Mouse (Mus musculus) limb, embryonic 10.5 days (tissue): ENCODE measurements around the gene Rnf183. TPM values are rescaled to one million over a fixed set of nuclear protein-coding genes. Genes with fewer than 3 reads are reported as not detected.

Source experiments
- DNase-seq: peaks from one replicate; pipeline ENCODE4 v3.0.0-alpha.2; 2017; ENCODE audit warnings: low spot score
- H3K27ac ChIP-seq: fragments of 300-500 bp; sonication (generic); 2 replicates; pipeline ENCODE4 v1.5.1; 2016; ENCODE audit warnings: mild to moderate bottlenecking
- H3K27me3 ChIP-seq: fragments of 300-500 bp; sonication (generic); 2 replicates; pipeline ENCODE4 v1.6.1; 2016; ENCODE audit warnings: low read depth, mild to moderate bottlenecking; ENCODE audit not compliant: poor library complexity, severe bottlenecking
- H3K36me3 ChIP-seq: fragments of 300-500 bp; sonication (generic); 2 replicates; pipeline ENCODE4 v1.6.1; 2016; ENCODE audit warnings: mild to moderate bottlenecking, moderate library complexity
- H3K4me1 ChIP-seq: fragments of 300-500 bp; sonication (generic); 2 replicates; pipeline ENCODE4 v1.6.1; 2016
- H3K4me3 ChIP-seq: fragments of 300-500 bp; sonication (generic); 2 replicates; pipeline ENCODE4 v1.5.1; 2016; ENCODE audit warnings: mild to moderate bottlenecking, moderate library complexity
- H3K9me3 ChIP-seq: fragments of 300-500 bp; sonication (generic); replicated peaks from 2 replicates; pipeline ENCODE4 v1.6.1; 2016; ENCODE audit warnings: mild to moderate bottlenecking
- WGBS: fragments of 180-500 bp; shearing (Covaris S2); methylation state at CpG from one replicate; pipeline ENCODE4 v1.1.7; 2016; 5-methylcytosine and 5-hydroxymethylcytosine counted together
- polyA plus RNA-seq: library from polyadenylated mRNA; unstranded; fragments of >200 nt; fragmentation: Nextera tagmentation; extraction: Ambion mirVana; gene quantifications from 2 replicates; pipeline ENCODE4 v1.2.1, GENCODE M21; 2016

The Rnf183 gene
- polyA plus RNA-seq, 1 experiment from 2014 or later, result not detected

GRCm38 (mm10) chr4:62393459-62393858 lies 41.6 kb downstream of the Rnf183 start:
- no peak overlapping the region for H3K4me3 ChIP-seq
- H3K27me3 ChIP-seq, result no peaks in the 10 kb centered on the region
- no peaks in the 10 kb centered on the region for H3K4me1 ChIP-seq
- peaks cover 91% of the 10 kb centered on the region for H3K36me3 ChIP-seq
- H3K27ac ChIP-seq, result no peak overlapping the region
- 78% methylated on average over 6 of the region's 6 CpGs for WGBS
- no peak for DNase-seq
- no peaks in the 10 kb centered on the region for H3K9me3 ChIP-seq

- Histone ChIP-seq H3K27ac (no peak overlapping the region), H3K9me3 (no peaks in the 10 kb centered on the region), H3K4me3 (no peak overlapping the region), H3K27me3 (no peaks in the 10 kb centered on the region), H3K36me3 (peaks cover 91% of the 10 kb centered on the region), H3K4me1 (no peaks in the 10 kb centered on the region)
- DNase-seq, result no peak
- WGBS, result 89% methylated on average over 7 of the region's 7 CpGs
Observed at GRCm38 (mm10) chr4:62391892-62392291, 43.2 kb downstream of the Rnf183 start.

- DNase-seq, result no peak
- WGBS, result 90% methylated on average over 5 of the region's 5 CpGs
- Histone ChIP-seq H3K27ac (no peak overlapping the region), H3K4me3 (no peak overlapping the region), H3K4me1 (no peaks in the 10 kb centered on the region), H3K9me3 (no peaks in the 10 kb centered on the region), H3K27me3 (no peaks in the 10 kb centered on the region), H3K36me3 (peaks cover 85% of the 10 kb centered on the region)
Observed at GRCm38 (mm10) chr4:62389592-62390512, 45.2 kb downstream of the Rnf183 start.

- H3K4me3 ChIP-seq, result no peak overlapping the region
- H3K27ac ChIP-seq, result no peak overlapping the region
- H3K9me3 ChIP-seq, result no peaks in the 10 kb centered on the region
- peaks cover 52% of the 10 kb centered on the region for H3K36me3 ChIP-seq
- H3K4me1 ChIP-seq, result no peaks in the 10 kb centered on the region
- 93% methylated on average over 7 of the region's 7 CpGs for WGBS
- DNase-seq, result no peak
- no peaks in the 10 kb centered on the region for H3K27me3 ChIP-seq
Observed at GRCm38 (mm10) chr4:62385439-62385838, 49.6 kb downstream of the Rnf183 start.

GRCm38 (mm10) chr4:62384159-62384558 lies 50.9 kb downstream of the Rnf183 start:
- no peak overlapping the region for H3K4me3 ChIP-seq
- H3K27me3 ChIP-seq, result no peaks in the 10 kb centered on the region
- no peaks in the 10 kb centered on the region for H3K4me1 ChIP-seq

GRCm38 (mm10) chr4:62383752-62384151 lies 51.3 kb downstream of the Rnf183 start:
- 84% methylated on average over 7 of the region's 7 CpGs for WGBS
- no peaks in the 10 kb centered on the region for H3K27me3 ChIP-seq
- H3K4me3 ChIP-seq, result no peak overlapping the region
- H3K36me3 ChIP-seq, result peaks cover 35% of the 10 kb centered on the region
- H3K9me3 ChIP-seq, result no peaks in the 10 kb centered on the region
- H3K4me1 ChIP-seq, result no peaks in the 10 kb centered on the region
- no peak for DNase-seq
- no peak overlapping the region for H3K27ac ChIP-seq

More at GRCm38 (mm10) chr4:62384159-62384558, 50.9 kb downstream of the Rnf183 start:
- WGBS, result 89% methylated on average over 1 of the region's 1 CpGs
- H3K27ac ChIP-seq, result no peak overlapping the region
- peaks cover 39% of the 10 kb centered on the region for H3K36me3 ChIP-seq
- DNase-seq, result no peak
- H3K9me3 ChIP-seq, result no peaks in the 10 kb centered on the region

GRCm38 (mm10) chr4:62383207-62383606 lies 51.8 kb downstream of the Rnf183 start:
- Histone ChIP-seq H3K4me1 (no peaks in the 10 kb centered on the region), H3K4me3 (no peak overlapping the region), H3K27me3 (no peaks in the 10 kb centered on the region), H3K9me3 (no peaks in the 10 kb centered on the region), H3K36me3 (peaks cover 30% of the 10 kb centered on the region), H3K27ac (no peak overlapping the region)
- DNase-seq, result no peak
- 92% methylated on average over 6 of the region's 6 CpGs for WGBS

GRCm38 (mm10) chr4:62379724-62380381 lies 55.2 kb downstream of the Rnf183 start:
- H3K9me3 ChIP-seq, result no peaks in the 10 kb centered on the region
- no peak for DNase-seq
- 87% methylated on average over 9 of the region's 9 CpGs for WGBS

More at GRCm38 (mm10) chr4:62379724-62380381, 55.2 kb downstream of the Rnf183 start:
- peaks cover 3% of the 10 kb centered on the region; the same call in 1 of the 2 replicates for H3K36me3 ChIP-seq
- no peak overlapping the region for H3K27ac ChIP-seq
- no peaks in the 10 kb centered on the region for H3K4me1 ChIP-seq
- H3K27me3 ChIP-seq, result no peaks in the 10 kb centered on the region
- H3K4me3 ChIP-seq, result no peak overlapping the region

Other genes starting within 250 kb of the Rnf183 start
- 14.9 and 19.4 TPM in 2 replicates for gene Zfp37, start 204.2 kb downstream of the Rnf183 start, polyA plus RNA-seq
- gene Slc31a2, start 172.7 kb downstream of the Rnf183 start, polyA plus RNA-seq, result 10.8 and 11.0 TPM in 2 replicates
- 16.4 and 19.6 TPM in 2 replicates for gene Fkbp15, start 74.7 kb downstream of the Rnf183 start, polyA plus RNA-seq
- gene Slc31a1, start 74.5 kb downstream of the Rnf183 start, polyA plus RNA-seq, result 42.2 and 48.7 TPM in 2 replicates
- 223 and 233 TPM in 2 replicates for gene Cdc26, start 26.6 kb downstream of the Rnf183 start, polyA plus RNA-seq
- 38.4 and 38.6 TPM in 2 replicates for gene Prpf4, start 26.5 kb downstream of the Rnf183 start, polyA plus RNA-seq
- 10.5 and 13.4 TPM in 2 replicates for gene Wdr31, start 35.6 kb upstream of the Rnf183 start, polyA plus RNA-seq
- gene Bspry, start 44.8 kb upstream of the Rnf183 start, polyA plus RNA-seq, result 1.0 and 1.3 TPM in 2 replicates
- 11.7 and 13.5 TPM in 2 replicates for gene Hdhd3, start 68.2 kb upstream of the Rnf183 start, polyA plus RNA-seq
- gene Alad, start 84.7 kb upstream of the Rnf183 start, polyA plus RNA-seq, result 108 and 124 TPM in 2 replicates
- 113 and 116 TPM in 2 replicates for gene Pole3, start 89.8 kb upstream of the Rnf183 start, polyA plus RNA-seq
- 0.86 and 1.7 TPM in 2 replicates for gene 4933430I17Rik, start 90.1 kb upstream of the Rnf183 start, polyA plus RNA-seq
- gene Rgs3, start 124.6 kb upstream of the Rnf183 start, polyA plus RNA-seq, result 24.9 and 38.2 TPM in 2 replicates